Mouse (Mus musculus): ENCODE data around the gene Ctsd. TPM values are rescaled to one million over a fixed set of nuclear protein-coding genes. Genes with fewer than 3 reads are reported as not detected.

The Ctsd gene
- polyA plus RNA-seq, 1 experiment from 2014 or later: 323 TPM

- H3K27ac ChIP-seq: peak overlapping the region; percentile 48
- no peaks in the 10 kb centered on the region for H3K36me3 ChIP-seq
- H3K27me3 ChIP-seq (replicated peaks): no peaks in the 10 kb centered on the region
- H3K4me2 ChIP-seq: no peak overlapping the region
- ATAC-seq (ENCODE audit: insufficient read depth, low FRiP score, low read depth): no peak
- no peaks in the 10 kb centered on the region for H3K9me3 ChIP-seq
- 55% methylated on average over 2 of the region's 2 CpGs for WGBS
- no peak overlapping the region for H3K9ac ChIP-seq
- H3K4me3 ChIP-seq (replicated peaks): no peak overlapping the region
- peaks cover 5% of the 10 kb centered on the region; the same call in 1 of the 2 replicates for H3K4me1 ChIP-seq
These were observed 10.2 kb upstream of the Ctsd start for GRCm38 (mm10) chr7:142398052-142398451.

DNA sequence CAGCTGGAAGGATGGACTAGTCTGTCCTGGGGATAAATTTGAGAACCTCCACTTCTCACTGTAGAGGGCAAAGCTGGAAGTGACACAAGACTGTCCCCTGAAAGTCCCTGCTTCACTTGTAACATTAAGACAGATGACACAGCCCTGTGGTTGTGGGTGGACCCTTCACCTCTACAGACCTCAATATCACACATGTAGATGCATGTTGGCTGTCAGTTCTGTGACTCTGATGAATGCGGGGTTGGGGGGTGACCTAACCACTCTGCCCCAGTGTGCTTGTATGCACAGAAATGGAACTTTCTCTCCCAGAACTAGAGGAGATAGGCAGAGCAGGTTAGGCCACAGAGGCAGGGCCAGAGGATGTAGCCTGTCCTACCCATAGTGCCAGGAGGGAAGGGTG, 8.8 kb upstream of the Ctsd start:
- no peak overlapping the region for H3K9ac ChIP-seq
- ATAC-seq (ENCODE audit: insufficient read depth, low FRiP score, low read depth): no peak
- no peak overlapping the region for H3K4me2 ChIP-seq
- H3K4me3 ChIP-seq (replicated peaks): no peak overlapping the region
- WGBS: 89% methylated on average over 1 of the region's 1 CpGs
- no peak overlapping the region; the same call in 1 of the 2 replicates for H3K27ac ChIP-seq
- no peaks in the 10 kb centered on the region for H3K9me3 ChIP-seq
- H3K27me3 ChIP-seq (replicated peaks): no peaks in the 10 kb centered on the region
- peaks cover 5% of the 10 kb centered on the region; the same call in 1 of the 2 replicates for H3K4me1 ChIP-seq
- H3K36me3 ChIP-seq: no peaks in the 10 kb centered on the region

GRCm38 (mm10) chr7:142395472-142395871, 7.6 kb upstream of the Ctsd start:
- no peak overlapping the region for H3K4me3 ChIP-seq (replicated peaks)
- no peak overlapping the region for H3K4me2 ChIP-seq
- peaks cover 5% of the 10 kb centered on the region; the same call in 1 of the 2 replicates for H3K4me1 ChIP-seq
- no peak overlapping the region for H3K27ac ChIP-seq
- H3K9me3 ChIP-seq: no peaks in the 10 kb centered on the region
- no peaks in the 10 kb centered on the region for H3K27me3 ChIP-seq (replicated peaks)
- H3K36me3 ChIP-seq: no peaks in the 10 kb centered on the region
- ATAC-seq (ENCODE audit: insufficient read depth, low FRiP score, low read depth): no peak
- H3K9ac ChIP-seq: no peak overlapping the region
- 79% methylated on average over 4 of the region's 4 CpGs for WGBS

DNA sequence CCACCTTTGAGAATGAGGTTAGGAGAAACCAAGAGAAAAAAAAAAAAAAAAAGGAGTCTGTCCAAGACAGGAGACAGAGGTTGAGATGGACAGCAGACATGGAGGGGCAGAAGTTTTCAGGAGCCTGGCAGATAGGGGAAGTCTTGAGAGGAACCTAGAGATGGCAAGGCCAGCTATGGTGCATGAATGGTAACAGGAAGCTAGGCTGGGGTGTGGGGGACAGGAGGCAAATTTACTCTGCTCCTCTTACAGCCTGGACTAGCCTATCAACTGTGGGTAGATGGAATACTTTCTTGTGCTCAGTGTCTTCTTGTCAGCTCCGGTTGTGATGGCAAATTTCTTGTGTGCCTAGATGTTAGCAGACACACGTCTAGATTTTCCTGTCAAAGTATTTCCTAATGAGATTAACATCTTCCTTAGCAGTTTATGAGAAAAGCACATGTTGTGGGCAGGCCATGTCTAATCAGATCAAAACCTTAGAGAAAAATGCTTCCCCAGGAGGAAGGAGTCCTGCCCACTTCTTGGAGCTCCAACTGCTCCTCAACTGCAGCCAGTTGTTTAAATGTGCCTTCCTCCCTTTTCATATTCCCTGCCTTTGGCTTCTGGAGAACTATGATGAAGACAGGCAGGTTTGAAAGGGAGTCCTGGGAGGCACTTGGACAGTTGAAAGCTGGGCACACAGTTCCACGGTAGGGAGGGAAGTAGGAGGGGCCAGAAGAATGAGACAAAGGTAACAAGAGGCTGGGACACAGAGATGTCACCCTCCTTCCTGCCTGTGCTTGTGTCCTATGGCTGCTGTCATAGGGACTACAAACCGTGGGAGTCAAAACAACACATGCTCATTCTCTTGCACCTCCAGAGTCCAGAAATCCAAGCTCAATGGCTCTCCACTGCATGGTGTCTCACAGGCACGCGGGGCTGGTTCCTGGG, 6.7 kb upstream of the Ctsd start:
- H3K9me3 ChIP-seq: no peaks in the 10 kb centered on the region
- 66% methylated on average over 6 of the region's 6 CpGs for WGBS
- peaks cover 5% of the 10 kb centered on the region; the same call in 1 of the 2 replicates for H3K4me1 ChIP-seq
- H3K36me3 ChIP-seq: no peaks in the 10 kb centered on the region
- no peak overlapping the region for H3K9ac ChIP-seq
- H3K27ac ChIP-seq: peak overlapping the region; percentile 54; the same call in 1 of the 2 replicates
- ATAC-seq (ENCODE audit: insufficient read depth, low FRiP score, low read depth): no peak
- no peak overlapping the region for H3K4me3 ChIP-seq (replicated peaks)
- H3K4me2 ChIP-seq: no peak overlapping the region
- no peaks in the 10 kb centered on the region for H3K27me3 ChIP-seq (replicated peaks)

DNA sequence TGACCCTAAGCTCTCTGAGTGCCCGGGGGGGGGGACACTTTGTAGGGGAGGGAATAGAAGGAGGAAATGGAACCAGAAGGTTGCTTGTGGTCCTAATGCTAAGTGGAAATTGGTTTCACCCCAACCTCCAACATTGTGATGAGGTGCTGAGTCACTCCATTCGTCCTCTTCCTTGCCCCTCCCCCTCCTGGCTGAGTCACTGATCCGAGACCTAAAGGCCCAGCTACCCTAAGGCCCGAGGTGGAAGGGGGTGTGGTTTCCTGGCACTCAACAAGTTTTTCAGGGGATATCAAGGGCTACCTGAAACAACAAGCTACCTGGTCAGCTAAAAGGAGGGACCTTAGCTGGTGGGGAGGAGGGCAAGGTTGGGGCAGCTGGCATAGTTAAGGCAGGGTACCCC, 5.4 kb upstream of the Ctsd start:
- ATAC-seq (ENCODE audit: insufficient read depth, low FRiP score, low read depth): peak; percentile 63; the same call in 1 of the 2 replicates
- WGBS: 31% methylated on average over 4 of the region's 4 CpGs
- no peak overlapping the region for H3K9ac ChIP-seq
- no peaks in the 10 kb centered on the region for H3K36me3 ChIP-seq
- peaks cover 5% of the 10 kb centered on the region; the same call in 1 of the 2 replicates for H3K4me1 ChIP-seq
- no peak overlapping the region for H3K4me2 ChIP-seq
- H3K4me3 ChIP-seq (replicated peaks): no peak overlapping the region
- H3K27me3 ChIP-seq (replicated peaks): no peaks in the 10 kb centered on the region
- peak overlapping the region; percentile 54; the same call in 1 of the 2 replicates for H3K27ac ChIP-seq
- no peaks in the 10 kb centered on the region for H3K9me3 ChIP-seq

DNA sequence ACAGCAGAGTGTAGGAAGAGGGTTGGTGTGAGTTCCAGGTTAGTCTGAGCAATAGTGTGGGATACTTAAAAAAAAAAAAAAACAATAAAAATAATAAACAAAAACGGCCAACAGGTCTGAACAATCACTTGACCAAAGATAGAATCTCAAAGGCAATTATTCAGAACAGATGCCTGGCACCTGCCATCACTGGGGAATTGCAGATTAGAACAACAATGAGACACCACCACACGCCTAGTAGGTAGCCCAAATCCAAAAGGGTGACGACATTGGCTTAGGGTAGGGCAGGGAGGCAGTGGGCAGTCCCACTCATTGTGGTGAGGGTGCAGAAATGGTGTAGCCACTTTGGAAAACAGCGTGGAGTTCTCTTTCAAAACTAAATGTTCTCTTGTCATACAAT, 3.8 kb upstream of the Ctsd start:
- WGBS: 67% methylated on average over 4 of the region's 4 CpGs

GRCm38 (mm10) chr7:142391108-142391507, 3.3 kb upstream of the Ctsd start:
- peaks cover 15% of the 10 kb centered on the region for H3K4me1 ChIP-seq
- no peak for ATAC-seq (ENCODE audit: insufficient read depth, low FRiP score, low read depth)
- H3K9me3 ChIP-seq: no peaks in the 10 kb centered on the region
- WGBS: 68% methylated on average over 3 of the region's 3 CpGs
- no peak overlapping the region for H3K4me3 ChIP-seq (replicated peaks)
- H3K27ac ChIP-seq: no peak overlapping the region
- no peak overlapping the region for H3K4me2 ChIP-seq
- H3K9ac ChIP-seq: no peak overlapping the region
- no peaks in the 10 kb centered on the region for H3K27me3 ChIP-seq (replicated peaks)
- H3K36me3 ChIP-seq: no peaks in the 10 kb centered on the region

More for the DNA sequence above, 3.8 kb upstream of the Ctsd start:
- H3K4me3 ChIP-seq (replicated peaks): no peak overlapping the region
- H3K4me2 ChIP-seq: no peak overlapping the region
- no peak overlapping the region for H3K27ac ChIP-seq
- H3K27me3 ChIP-seq (replicated peaks): no peaks in the 10 kb centered on the region
- H3K36me3 ChIP-seq: no peaks in the 10 kb centered on the region
- no peaks in the 10 kb centered on the region for H3K9me3 ChIP-seq
- ATAC-seq (ENCODE audit: insufficient read depth, low FRiP score, low read depth): no peak
- peaks cover 10% of the 10 kb centered on the region for H3K4me1 ChIP-seq
- no peak overlapping the region for H3K9ac ChIP-seq

DNA sequence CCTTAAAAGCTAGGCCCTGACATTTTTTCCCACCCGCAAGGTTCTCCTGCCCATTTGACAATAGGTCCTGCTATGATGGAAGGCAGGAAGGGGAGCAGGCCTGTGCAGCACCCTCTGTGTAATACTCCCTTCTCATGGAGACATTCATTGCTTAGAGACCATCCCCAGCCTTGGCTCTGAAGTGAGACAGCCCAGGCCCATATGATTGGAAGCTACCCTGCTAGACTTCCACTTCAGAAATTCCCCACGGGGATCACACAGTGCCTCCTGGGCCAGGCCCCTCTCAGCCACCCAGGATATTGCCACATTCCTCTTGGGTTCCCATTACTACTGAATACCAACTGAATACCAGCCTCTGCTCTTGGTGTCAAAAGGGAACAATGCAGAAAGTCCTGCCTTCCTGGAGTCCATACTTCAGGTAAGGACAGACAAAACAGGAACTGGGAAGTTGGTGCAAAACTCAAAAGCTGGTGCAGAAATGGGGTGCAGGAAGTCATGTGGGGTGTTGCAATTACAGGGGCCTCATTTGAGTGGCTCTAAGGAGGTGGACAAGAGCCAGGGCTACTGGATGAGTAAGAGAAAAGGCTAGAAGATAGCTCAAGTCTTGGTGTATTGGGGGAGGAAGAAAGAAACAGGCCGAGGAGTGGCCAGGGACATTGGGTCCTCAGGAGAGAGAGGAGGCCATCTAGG, 2.3 kb upstream of the Ctsd start:
- no peak overlapping the region for H3K27ac ChIP-seq
- H3K9ac ChIP-seq: no peak overlapping the region
- no peak overlapping the region for H3K4me3 ChIP-seq (replicated peaks)
- 81% methylated on average over 3 of the region's 3 CpGs for WGBS
- H3K36me3 ChIP-seq: no peaks in the 10 kb centered on the region
- H3K4me2 ChIP-seq: no peak overlapping the region
- ATAC-seq (ENCODE audit: insufficient read depth, low FRiP score, low read depth): no peak
- H3K9me3 ChIP-seq: no peaks in the 10 kb centered on the region
- H3K27me3 ChIP-seq (replicated peaks): no peaks in the 10 kb centered on the region
- H3K4me1 ChIP-seq: peaks cover 22% of the 10 kb centered on the region

- Histone ChIP-seq H3K4me1 (peaks cover 22% of the 10 kb centered on the region), H3K4me2 (no peak overlapping the region), H3K9me3 (no peaks in the 10 kb centered on the region), H3K27ac (0 out of 2 replicates have a peak overlapping the region, but pooled peaks have one; percentile 74), H3K36me3 (peaks cover 11% of the 10 kb centered on the region; the same call in 1 of the 2 replicates), H3K27me3 (replicated peaks) (no peaks in the 10 kb centered on the region), H3K9ac (no peak overlapping the region), H3K4me3 (replicated peaks) (no peak overlapping the region)
- ATAC-seq (ENCODE audit: insufficient read depth, low FRiP score, low read depth): no peak
- WGBS: 93% methylated on average over 2 of the region's 2 CpGs
These were observed 902 bp upstream of the Ctsd start for GRCm38 (mm10) chr7:142388740-142389139.

- H3K9me3 ChIP-seq: no peaks in the 10 kb centered on the region
- H3K9ac ChIP-seq: no peak overlapping the region
- peak overlapping the region; percentile 78 for H3K4me2 ChIP-seq
- no peak for ATAC-seq (ENCODE audit: insufficient read depth, low FRiP score, low read depth)
- peak overlapping the region; percentile 74 for H3K27ac ChIP-seq
- peaks cover 17% of the 10 kb centered on the region for H3K4me1 ChIP-seq
- WGBS: 91% methylated on average over 1 of the region's 1 CpGs
- peaks cover 15% of the 10 kb centered on the region for H3K36me3 ChIP-seq
- peak overlapping the region; percentile 85 for H3K4me3 ChIP-seq (replicated peaks)
- no peaks in the 10 kb centered on the region for H3K27me3 ChIP-seq (replicated peaks)
These were observed 360 bp upstream of the Ctsd start for GRCm38 (mm10) chr7:142388198-142388597.

GRCm38 (mm10) chr7:142386621-142387201, 1.1 kb downstream of the Ctsd start:
- Histone ChIP-seq H3K9ac (peak overlapping the region; percentile 78), H3K4me1 (peaks cover 17% of the 10 kb centered on the region), H3K27ac (no peak overlapping the region), H3K4me2 (peak overlapping the region; percentile 78), H3K36me3 (peaks cover 28% of the 10 kb centered on the region), H3K9me3 (no peaks in the 10 kb centered on the region), H3K4me3 (replicated peaks) (peak overlapping the region; percentile 85), H3K27me3 (replicated peaks) (no peaks in the 10 kb centered on the region)
- 53% methylated on average over 6 of the region's 6 CpGs for WGBS
- ATAC-seq (ENCODE audit: insufficient read depth, low FRiP score, low read depth): 0 out of 2 replicates have a peak, but pooled peaks have one; percentile 25
